Mouse (Mus musculus) limb, embryonic 14.5 days (tissue): ENCODE data around the gene Ywhah. TPM values are rescaled to one million over a fixed set of nuclear protein-coding genes. Genes with fewer than 3 reads are reported as not detected.

ENCODE experiments used
- ATAC-seq: fragments of 200-750 bp; cut with Nextera tagmentation; 2 replicates; pipeline ENCODE4 v1.8.0; 2017; ENCODE audit warnings: low read depth, moderate number of reproducible peaks, moderate TSS enrichment; ENCODE audit not compliant: low FRiP score
- DNase-seq: peaks from one replicate; pipeline ENCODE4 v3.0.0-alpha.2; 2015; ENCODE audit warnings: low spot score
- H3K27ac ChIP-seq: fragments of 300-500 bp; sonication (generic); replicated peaks from 2 replicates; pipeline ENCODE4 v1.5.1; 2014; ENCODE audit warnings: low read depth, mild to moderate bottlenecking, low read length, moderate library complexity, mixed read lengths
- H3K27me3 ChIP-seq: fragments of 300-500 bp; sonication (generic); 2 replicates; pipeline ENCODE4 v1.6.1; 2014; ENCODE audit warnings: low read length, mixed read lengths; ENCODE audit not compliant: control insufficient read depth, insufficient read depth
- H3K36me3 ChIP-seq: fragments of 300-500 bp; sonication (generic); 2 replicates; pipeline ENCODE4 v1.6.1; 2014; ENCODE audit warnings: mild to moderate bottlenecking, low read length, moderate library complexity, mixed read lengths; ENCODE audit not compliant: control insufficient read depth, insufficient read depth
- H3K4me1 ChIP-seq: fragments of 300-500 bp; sonication (generic); 2 replicates; pipeline ENCODE4 v1.6.1; 2014; ENCODE audit warnings: antibody characterized with exemption, low read length, mixed read lengths; ENCODE audit not compliant: control insufficient read depth, insufficient read depth
- H3K4me2 ChIP-seq: fragments of 300-500 bp; sonication (generic); replicated peaks from 2 replicates; pipeline ENCODE4 v1.6.1; 2014; ENCODE audit warnings: low read depth, mild to moderate bottlenecking, low read length, moderate library complexity; ENCODE audit not compliant: severe bottlenecking
- H3K4me3 ChIP-seq: fragments of 300-500 bp; sonication (generic); replicated peaks from 2 replicates; pipeline ENCODE4 v1.5.1; 2014; ENCODE audit warnings: low read length
- H3K9ac ChIP-seq: fragments of 300-500 bp; sonication (generic); 2 replicates; pipeline ENCODE4 v1.6.1; 2014; ENCODE audit warnings: mild to moderate bottlenecking, low read depth, low read length, moderate library complexity; ENCODE audit not compliant: severe bottlenecking
- H3K9me3 ChIP-seq: fragments of 300-500 bp; sonication (generic); 2 replicates; pipeline ENCODE4 v1.6.1; 2016; ENCODE audit warnings: low read length; ENCODE audit not compliant: control insufficient read depth
- POLR2A ChIP-seq: fragments of 200-500 bp; IDR thresholded peaks from 2 replicates; pipeline ENCODE4 v1.8.0; 2012; ENCODE audit warnings: inconsistent platforms, mild to moderate bottlenecking, moderate library complexity, borderline replicate concordance; ENCODE audit not compliant: insufficient read depth, insufficient read length; ENCODE audit errors: extremely low read depth
- WGBS: fragments of 180-500 bp; shearing (Covaris S2); extraction: QIAGEN DNeasy Blood & Tissue Kit; methylation state at CpG from one replicate; pipeline ENCODE4 v1.1.7; 2014; 5-methylcytosine and 5-hydroxymethylcytosine counted together
- polyA plus RNA-seq, 2 experiments: library from polyadenylated mRNA; depleted of rRNA in 1 of 2; stranded (reverse) in 1 of 2; unstranded in 1 of 2; fragments of >200 nt; fragmentation: Nextera tagmentation in 1 of 2; extraction: Ambion mirVana in 1 of 2; gene quantifications; 2 replicates each; pipeline versions ENCODE4 v1.2.1 to v1.2.3; 2012 to 2014

Ywhah gene
- polyA plus RNA-seq, 2 experiments, result 247 to 323 TPM

- no peaks in the 10 kb centered on the region for H3K9me3 ChIP-seq
- 86% methylated on average over 6 of the region's 6 CpGs for WGBS
Measured at GRCm38 (mm10) chr5:33045316-33045705, 26.7 kb downstream of the Ywhah start.

GRCm38 (mm10) chr5:33052849-33053582 lies 34.4 kb downstream of the Ywhah start:
- no peak overlapping the region for H3K9ac ChIP-seq
- H3K4me2 ChIP-seq, result no peak overlapping the region
- no peak for DNase-seq
- H3K9me3 ChIP-seq, result no peaks in the 10 kb centered on the region
- ATAC-seq, result no peak
- H3K27me3 ChIP-seq, result no peaks in the 10 kb centered on the region
- no peak overlapping the region for H3K27ac ChIP-seq
- TF ChIP-seq POLR2A, result no peak
- no peaks in the 10 kb centered on the region for H3K36me3 ChIP-seq
- 75% methylated on average over 14 of the region's 14 CpGs for WGBS
- H3K4me3 ChIP-seq, result no peak overlapping the region
- no peaks in the 10 kb centered on the region for H3K4me1 ChIP-seq

More at GRCm38 (mm10) chr5:33045316-33045705, 26.7 kb downstream of the Ywhah start:
- ATAC-seq (no peak), DNase-seq (no peak)
- Histone ChIP-seq H3K9ac (no peak overlapping the region), H3K4me1 (no peaks in the 10 kb centered on the region), H3K27me3 (no peaks in the 10 kb centered on the region), H3K4me2 (no peak overlapping the region), H3K36me3 (no peaks in the 10 kb centered on the region), H3K27ac (no peak overlapping the region), H3K4me3 (no peak overlapping the region)
- TF ChIP-seq POLR2A, result no peak

- no peaks in the 10 kb centered on the region for H3K27me3 ChIP-seq
- no peaks in the 10 kb centered on the region for H3K4me1 ChIP-seq
- no peak for ATAC-seq
- no peak overlapping the region for H3K27ac ChIP-seq
- H3K9me3 ChIP-seq, result no peaks in the 10 kb centered on the region
- H3K4me2 ChIP-seq, result no peak overlapping the region
- H3K36me3 ChIP-seq, result no peaks in the 10 kb centered on the region
- no peak overlapping the region for H3K4me3 ChIP-seq
- 75% methylated on average over 10 of the region's 10 CpGs for WGBS
- no peak overlapping the region for H3K9ac ChIP-seq
- no peak for TF ChIP-seq POLR2A
- no peak for DNase-seq
Measured at GRCm38 (mm10) chr5:33056126-33056765, 37.6 kb downstream of the Ywhah start.

GRCm38 (mm10) chr5:33070071-33070470 lies 51.5 kb downstream of the Ywhah start:
- no peak for DNase-seq
- H3K27ac ChIP-seq, result no peak overlapping the region
- H3K4me3 ChIP-seq, result no peak overlapping the region
- no peak for ATAC-seq
- H3K27me3 ChIP-seq, result no peaks in the 10 kb centered on the region
- no peaks in the 10 kb centered on the region for H3K9me3 ChIP-seq
- H3K4me1 ChIP-seq, result no peaks in the 10 kb centered on the region
- H3K4me2 ChIP-seq, result no peak overlapping the region
- TF ChIP-seq POLR2A, result no peak
- no peaks in the 10 kb centered on the region for H3K36me3 ChIP-seq
- no peak overlapping the region for H3K9ac ChIP-seq

GRCm38 (mm10) chr5:33076490-33077191 lies 58.0 kb downstream of the Ywhah start:
- Histone ChIP-seq H3K27ac (no peak overlapping the region), H3K27me3 (no peaks in the 10 kb centered on the region), H3K9me3 (no peaks in the 10 kb centered on the region), H3K36me3 (no peaks in the 10 kb centered on the region), H3K4me3 (no peak overlapping the region), H3K4me1 (no peaks in the 10 kb centered on the region), H3K4me2 (no peak overlapping the region), H3K9ac (no peak overlapping the region)
- DNase-seq, result no peak
- TF ChIP-seq POLR2A, result no peak
- 87% methylated on average over 6 of the region's 6 CpGs for WGBS
- ATAC-seq, result no peak

Other genes with a start within 250 kb of the Ywhah start
- 45.7 and 50.6 TPM in 2 replicates for gene Pisd, start 233.2 kb upstream of the Ywhah start, polyA plus RNA-seq (2012; rRNA removed)
- 57.5 and 61.8 TPM in 2 replicates for gene Pisd, start 233.2 kb upstream of the Ywhah start, polyA plus RNA-seq (2014; fragmentation: Nextera tagmentation; extraction: Ambion mirVana)
- 1.9 and 6.9 TPM in 2 replicates for gene Gm20671, start 191.7 kb upstream of the Ywhah start, polyA plus RNA-seq (2012; rRNA removed)
- not detected in 2 replicates for gene Gm20671, start 191.7 kb upstream of the Ywhah start, polyA plus RNA-seq (2014; fragmentation: Nextera tagmentation; extraction: Ambion mirVana)
- gene Prr14l, start 164.6 kb upstream of the Ywhah start, polyA plus RNA-seq (2012; rRNA removed), result 14.9 and 23.7 TPM in 2 replicates
- 13.9 and 14.4 TPM in 2 replicates for gene Prr14l, start 164.6 kb upstream of the Ywhah start, polyA plus RNA-seq (2014; fragmentation: Nextera tagmentation; extraction: Ambion mirVana)
- 26.6 and 27.4 TPM in 2 replicates for gene Depdc5, start 155.1 kb upstream of the Ywhah start, polyA plus RNA-seq (2012; rRNA removed)
- gene Depdc5, start 155.1 kb upstream of the Ywhah start, polyA plus RNA-seq (2014; fragmentation: Nextera tagmentation; extraction: Ambion mirVana), result 18.2 and 23.5 TPM in 2 replicates
- gene Slc5a1, start 85.4 kb downstream of the Ywhah start, polyA plus RNA-seq (2012; rRNA removed), result 0.15 and 0.16 TPM in 2 replicates
- 0.37 and 1.0 TPM in 2 replicates for gene Slc5a1, start 85.4 kb downstream of the Ywhah start, polyA plus RNA-seq (2014; fragmentation: Nextera tagmentation; extraction: Ambion mirVana)
- 26.0 and 28.8 TPM in 2 replicates for gene Spon2, start 199.6 kb downstream of the Ywhah start, polyA plus RNA-seq (2012; rRNA removed)
- 23.1 and 23.9 TPM in 2 replicates for gene Spon2, start 199.6 kb downstream of the Ywhah start, polyA plus RNA-seq (2014; fragmentation: Nextera tagmentation; extraction: Ambion mirVana)